Mouse (Mus musculus) pancreas, adult 10 weeks (tissue): ENCODE data around the gene Tufm. TPM values are rescaled to one million over a fixed set of nuclear protein-coding genes. Genes with fewer than 3 reads are reported as not detected.

Experiments
- polyA plus RNA-seq: library from polyadenylated mRNA; stranded (reverse); fragments of 350-450 nt; fragmentation: Illumina TruSeq; extraction: RNeasy Lipid Tissue Mini Kit (QIAGEN cat#74804); gene quantifications from one replicate; pipeline ENCODE4 v1.2.3, GENCODE M21; 2015; ENCODE audit warnings: low read depth, low replicate concordance; ENCODE audit not compliant: insufficient read depth

The Tufm gene
- polyA plus RNA-seq, result 15.1 TPM

GRCm38 (mm10) chr7:126487052-126487483 is at the start of gene Tufm:
Gene Tufm, plus strand, starts transcription at chr7:126487361.

GRCm38 (mm10) chr7:126463004-126463403 is 24.2 kb upstream of the Tufm start, which contains the start of gene Atp2a1:
Gene Atp2a1, minus strand, starts transcription at chr7:126463108.

GRCm38 (mm10) chr7:126474993-126475581 is 12.1 kb upstream of the Tufm start, which contains the start of gene Sh2b1:
Gene Sh2b1, minus strand, starts transcription at chr7:126475424.

GRCm38 (mm10) chr7:126503273-126503878 is 16.2 kb downstream of the Tufm start, which contains the start of gene Atxn2l:
Gene Atxn2l, minus strand, starts transcription at chr7:126503437.

Other genes starting within 250 kb of the Tufm start
- gene Sbk1, start 214.7 kb upstream of the Tufm start, polyA plus RNA-seq, result 0.83 TPM
- gene Lat, start 117.8 kb upstream of the Tufm start, polyA plus RNA-seq, result not detected
- gene Spns1, start 109.9 kb upstream of the Tufm start, polyA plus RNA-seq, result 21.5 TPM
- 1.7 TPM for gene Nfatc2ip, start 90.6 kb upstream of the Tufm start, polyA plus RNA-seq
- gene Cd19, start 72.5 kb upstream of the Tufm start, polyA plus RNA-seq, result 0.33 TPM
- gene Rabep2, start 58.6 kb upstream of the Tufm start, polyA plus RNA-seq, result 6.8 TPM
- not detected for gene Atp2a1, start 24.3 kb upstream of the Tufm start, polyA plus RNA-seq
- gene Sh2b1, start 11.9 kb upstream of the Tufm start, polyA plus RNA-seq, result 13.6 TPM
- 32.1 TPM for gene Atxn2l, start 16.1 kb downstream of the Tufm start, polyA plus RNA-seq
- gene Eif3c, start 79.0 kb downstream of the Tufm start, polyA plus RNA-seq, result 22.8 TPM
- 1.6 TPM for gene Apobr, start 97.6 kb downstream of the Tufm start, polyA plus RNA-seq
- gene Cln3, start 98.5 kb downstream of the Tufm start, polyA plus RNA-seq, result 26.6 TPM
- gene Il27, start 107.6 kb downstream of the Tufm start, polyA plus RNA-seq, result not detected
- gene Nupr1, start 143.5 kb downstream of the Tufm start, polyA plus RNA-seq, result 3,774 TPM
- gene Sgf29, start 161.9 kb downstream of the Tufm start, polyA plus RNA-seq, result 23.8 TPM
- gene Sult1a1, start 189.1 kb downstream of the Tufm start, polyA plus RNA-seq, result 32.4 TPM
- gene Bola2, start 208.0 kb downstream of the Tufm start, polyA plus RNA-seq, result 43.5 TPM
- 3.1 TPM for gene Slx1b, start 208.4 kb downstream of the Tufm start, polyA plus RNA-seq
- 7.3 TPM for gene Coro1a, start 220.4 kb downstream of the Tufm start, polyA plus RNA-seq